Mouse (Mus musculus) MEL (cell line): Measurements from ENCODE around the gene Fam19a1.

Experiments
- BHLHE40 ChIP-seq: IDR thresholded peaks from 2 replicates; pipeline ENCODE4 v1.6.1; 2012; ENCODE audit warnings: low read depth, mild to moderate bottlenecking, inconsistent platforms, low read length, improper control_type of control experiment, borderline replicate concordance
- CHD2 ChIP-seq: IDR thresholded peaks from 2 replicates; pipeline ENCODE4 v1.6.1; 2011; ENCODE audit warnings: low read length, improper control_type of control experiment
- CTCF ChIP-seq, 3 experiments: IDR thresholded peaks in 2 of 3; conservative IDR thresholded peaks in 1 of 3; 2 replicates each; pipeline ENCODE4 v1.5.1; 2011 to 2012; ENCODE audit warnings: low read length in 3 of 3, low read depth in 2 of 3, mild to moderate bottlenecking in 2 of 3, improper control_type of control experiment in 1 of 3, inconsistent platforms in 1 of 3, mixed read lengths in 1 of 3, moderate library complexity in 1 of 3; ENCODE audit not compliant: control insufficient read depth in 1 of 3, insufficient read depth in 1 of 3, poor library complexity in 1 of 3, severe bottlenecking in 1 of 3
- GATA1 ChIP-seq: IDR thresholded peaks from 2 replicates; pipeline ENCODE4 v1.6.1; 2011; ENCODE audit warnings: low read depth, low read length, improper control_type of control experiment
- JUND ChIP-seq: IDR thresholded peaks from 2 replicates; pipeline ENCODE4 v1.6.1; 2011; ENCODE audit warnings: low read depth, mild to moderate bottlenecking, improper control_type of control experiment, low read length
- MEF2A ChIP-seq: IDR thresholded peaks from 2 replicates; pipeline ENCODE4 v1.6.1; 2014; ENCODE audit warnings: low read depth, mild to moderate bottlenecking, inconsistent platforms, low read length, improper control_type of control experiment; ENCODE audit not compliant: poor library complexity, insufficient replicate concordance, severe bottlenecking; ENCODE audit errors: extremely low read depth
- MXI1 ChIP-seq: IDR thresholded peaks from 2 replicates; pipeline ENCODE4 v1.6.1; 2011; ENCODE audit warnings: mild to moderate bottlenecking, low read depth, low read length, improper control_type of control experiment
- POLR2A ChIP-seq, 2 experiments: IDR thresholded peaks; 2 replicates each; pipeline ENCODE4 v1.6.1; 2011 to 2012; ENCODE audit warnings: low read length in 2 of 2, mild to moderate bottlenecking in 2 of 2, control low read depth in 1 of 2, improper control_type of control experiment in 1 of 2, low read depth in 1 of 2, moderate library complexity in 1 of 2; ENCODE audit not compliant: control insufficient read depth in 1 of 2, insufficient read depth in 1 of 2, poor library complexity in 1 of 2
- POLR2AphosphoS2 ChIP-seq: IDR thresholded peaks from 2 replicates; pipeline ENCODE4 v1.6.1; 2011; ENCODE audit warnings: low read length, improper control_type of control experiment
- RAD21 ChIP-seq: IDR thresholded peaks from 2 replicates; pipeline ENCODE4 v1.6.1; 2011; ENCODE audit warnings: mild to moderate bottlenecking, low read depth, low read length, improper control_type of control experiment
- USF1 ChIP-seq: IDR thresholded peaks from 2 replicates; pipeline ENCODE4 v1.6.1; 2014; ENCODE audit warnings: low read depth, mild to moderate bottlenecking, inconsistent platforms, low read length, improper control_type of control experiment, moderate library complexity

DNA sequence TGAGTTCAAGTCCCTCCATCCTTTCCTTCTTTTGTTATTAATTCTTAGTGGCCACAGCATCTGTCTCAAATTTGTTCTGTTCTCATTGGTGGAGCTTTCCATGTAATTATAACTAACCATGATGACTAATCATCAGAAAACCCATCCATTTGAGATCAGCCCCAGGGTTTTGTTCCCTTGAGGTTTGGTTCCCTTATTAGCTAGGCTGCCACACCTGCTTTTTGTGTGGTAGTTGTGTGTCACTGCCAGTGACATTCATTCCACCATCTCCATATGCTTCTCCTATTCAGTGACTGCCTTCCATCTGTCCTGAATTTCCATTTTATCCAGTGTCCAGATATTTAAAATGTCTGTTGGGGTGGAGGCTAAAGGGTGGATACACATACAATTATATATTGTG is 41.4 kb upstream of the Fam19a1 start:
- TF ChIP-seq CHD2 (no peak), MEF2A (no peak), POLR2A (IDR thresholded peaks at IDR 0.05; ENCODE audit: control insufficient read depth in 1 of 2, insufficient read depth in 1 of 2, low read depth in 1 of 2, low read length in 2 of 2, poor library complexity in 1 of 2) (no peak), GATA1 (no peak), BHLHE40 (no peak), CTCF (IDR thresholded peaks at IDR 0.05 in 2 of 3, conservative IDR thresholded peaks at IDR 0.05 in 1 of 3; ENCODE audit: control insufficient read depth in 1 of 3, insufficient read depth in 1 of 3, low read depth in 2 of 3, low read length in 3 of 3, poor library complexity in 1 of 3, severe bottlenecking in 1 of 3) (no peak), POLR2AphosphoS2 (no peak), USF1 (no peak), RAD21 (no peak), JUND (no peak), MXI1 (no peak)
